Mouse (Mus musculus): Measurements from ENCODE around the gene Mmrn2.
A peak's percentile ranks its signal among the peaks of the same experiment; 100 is the strongest.
"Not testable (repeated sequence)": the region's sequence is repeated elsewhere in the genome, so short reads cannot be mapped to it uniquely, and the experiment has no call there.

The Mmrn2 gene

DNA sequence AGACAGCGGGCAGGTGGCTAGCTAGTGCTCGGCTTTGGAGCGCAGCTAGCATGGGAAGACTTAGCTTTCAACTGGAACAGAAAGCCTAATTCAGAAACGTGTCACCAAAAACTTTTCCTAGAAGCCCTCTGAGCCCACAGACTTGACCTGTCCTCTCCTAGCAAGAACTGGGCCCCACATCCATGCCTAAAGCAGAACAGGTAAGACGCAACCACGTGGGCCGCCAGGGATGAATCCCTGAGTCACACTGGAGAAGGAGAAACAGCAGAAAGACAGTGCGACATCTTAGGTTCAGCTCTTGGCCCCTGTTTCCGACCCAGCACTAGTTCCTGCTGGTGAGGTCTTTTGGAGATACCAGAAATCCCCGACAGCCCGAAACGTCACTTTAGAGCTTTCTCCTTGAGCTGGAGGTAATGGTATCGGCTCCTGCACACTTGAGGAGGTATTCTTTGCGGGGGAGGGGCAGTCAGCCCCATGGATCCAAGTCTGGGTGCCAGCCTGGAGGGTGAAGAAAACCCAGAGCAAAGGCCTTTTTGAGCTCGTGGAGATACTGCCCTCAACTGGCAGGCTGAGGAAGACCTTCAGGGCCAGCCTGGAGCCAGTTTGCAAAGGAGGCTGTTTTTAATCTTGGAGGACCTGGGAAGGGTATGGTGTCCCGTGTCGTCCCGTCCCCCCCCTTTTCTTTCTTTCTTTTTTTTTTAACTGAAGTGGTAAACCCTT lies 12.4 kb upstream of the Mmrn2 start:
- peak; percentile 66 for DNase-seq (ENCODE audit: extremely low spot score)

DNA sequence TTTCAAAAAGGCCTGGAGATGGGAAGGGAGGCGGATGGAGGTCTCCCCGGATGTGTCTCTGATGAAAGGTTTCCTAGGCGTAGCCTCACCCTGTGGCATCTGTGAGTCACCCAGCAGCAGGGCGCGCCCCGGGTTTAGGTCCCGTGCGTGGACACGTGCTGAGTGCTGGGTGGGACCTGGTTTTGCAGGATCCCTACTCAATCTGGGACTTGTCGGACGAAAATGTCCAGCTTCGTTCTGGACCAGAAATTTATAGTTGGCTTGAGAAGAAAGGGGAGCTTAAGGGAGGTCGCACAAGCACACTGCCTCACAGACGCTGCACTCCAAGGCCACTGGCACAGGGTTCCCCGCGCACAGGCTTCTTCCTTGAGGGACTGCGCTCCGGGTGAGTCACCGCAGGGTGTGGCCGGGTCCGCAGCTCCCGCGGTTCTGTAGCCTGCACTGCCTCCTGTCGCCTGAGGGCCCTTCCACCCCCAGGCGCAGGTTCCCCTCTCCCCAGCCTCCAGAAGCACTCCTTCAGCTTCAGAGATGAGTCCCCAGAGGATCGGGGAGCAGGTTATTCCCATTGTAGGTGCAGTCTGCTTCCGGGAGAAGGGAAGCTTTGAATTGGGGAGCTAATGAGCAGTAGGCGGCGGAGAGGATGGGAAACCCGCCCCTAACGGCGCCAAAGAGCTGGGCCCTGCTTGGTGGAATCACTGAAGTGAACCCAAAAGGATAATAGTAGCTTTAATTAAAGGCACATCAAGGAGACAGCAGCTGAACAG lies 11.6 kb upstream of the Mmrn2 start:
- DNase-seq (ENCODE audit: extremely low spot score): peak; percentile 57

DNA sequence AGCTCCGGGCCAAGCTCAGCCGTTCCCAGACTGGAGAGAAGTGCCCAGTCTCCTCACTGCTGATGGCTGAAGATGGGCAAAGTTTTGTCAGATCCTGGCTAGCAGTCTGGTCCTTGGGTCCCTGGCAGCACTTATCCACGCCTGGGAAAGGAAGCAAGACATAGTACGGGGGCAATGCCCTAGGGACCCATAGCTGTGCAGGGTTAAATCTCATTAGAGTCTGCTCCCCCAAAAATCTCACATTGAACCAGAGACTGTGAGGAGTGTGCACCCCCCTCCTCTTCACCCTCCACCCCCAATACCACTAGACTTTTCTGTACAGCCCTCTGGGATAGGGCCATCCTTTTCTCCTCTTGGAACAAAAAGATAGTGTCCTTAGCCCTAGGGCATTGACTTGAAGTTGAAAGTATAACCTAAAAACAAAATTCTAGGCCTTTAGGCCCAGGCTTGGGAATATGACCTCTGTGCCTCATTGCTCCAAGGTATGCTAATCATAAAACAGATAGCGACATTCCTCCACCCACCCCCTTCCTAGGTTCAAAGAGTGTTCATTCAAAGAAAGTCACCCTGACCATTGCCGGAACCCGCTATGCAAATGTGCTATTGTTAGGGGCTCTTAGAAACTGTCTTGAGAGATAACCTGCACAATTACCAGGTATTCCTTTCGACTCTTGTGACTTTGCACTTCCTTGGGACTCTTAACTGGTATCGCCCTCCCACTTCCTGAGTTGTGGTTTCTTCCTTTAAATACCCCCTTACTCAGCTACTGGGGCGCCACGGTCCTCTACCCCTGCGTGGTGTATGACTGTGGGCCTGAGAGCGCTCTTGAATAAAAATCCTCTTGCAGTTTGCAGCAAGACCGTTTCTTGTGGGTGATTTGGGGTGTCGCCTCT lies 10.8 kb upstream of the Mmrn2 start:
- not testable (repeated sequence) for DNase-seq (ENCODE audit: extremely low spot score)

DNA sequence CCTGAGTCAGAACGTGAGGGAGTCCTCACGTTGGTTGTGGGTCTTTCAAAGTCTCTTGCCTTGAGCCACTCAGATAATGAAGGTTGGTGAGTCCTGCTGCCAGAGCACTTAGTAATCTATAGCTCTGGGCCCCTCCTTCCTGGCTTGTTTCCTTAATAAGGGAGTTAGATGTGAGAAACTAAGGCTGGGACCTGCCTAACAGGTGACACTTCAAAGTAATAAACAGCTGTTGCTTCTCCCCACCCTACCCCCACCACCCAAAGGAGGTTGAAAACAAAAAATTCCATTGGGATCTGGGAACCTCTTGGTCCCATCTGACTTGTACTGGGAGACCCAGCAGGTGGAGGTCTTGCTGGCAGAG lies 10.1 kb upstream of the Mmrn2 start:
- no peak for DNase-seq (ENCODE audit: extremely low spot score)

DNA sequence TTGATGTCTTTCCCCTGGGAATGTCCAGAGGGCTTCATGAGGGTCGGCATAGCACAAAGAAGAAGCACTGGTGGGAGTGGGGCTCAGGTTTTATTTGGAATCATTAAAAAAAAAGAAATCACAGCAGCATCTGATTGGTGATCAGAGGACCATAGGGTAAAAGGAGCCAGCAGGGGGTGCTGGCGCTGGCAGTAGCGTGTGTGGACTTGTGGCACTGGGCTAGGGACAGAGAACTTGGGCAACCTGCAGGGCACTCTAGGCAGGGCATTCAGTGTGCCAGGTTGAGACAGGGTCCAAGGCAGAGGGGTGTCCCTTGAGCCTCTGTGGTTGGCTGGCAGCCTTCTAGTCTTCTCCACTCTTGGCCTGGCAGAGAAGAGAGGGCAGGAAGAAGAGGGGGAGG lies 5.1 kb upstream of the Mmrn2 start:
- DNase-seq (ENCODE audit: extremely low spot score): no peak

DNA sequence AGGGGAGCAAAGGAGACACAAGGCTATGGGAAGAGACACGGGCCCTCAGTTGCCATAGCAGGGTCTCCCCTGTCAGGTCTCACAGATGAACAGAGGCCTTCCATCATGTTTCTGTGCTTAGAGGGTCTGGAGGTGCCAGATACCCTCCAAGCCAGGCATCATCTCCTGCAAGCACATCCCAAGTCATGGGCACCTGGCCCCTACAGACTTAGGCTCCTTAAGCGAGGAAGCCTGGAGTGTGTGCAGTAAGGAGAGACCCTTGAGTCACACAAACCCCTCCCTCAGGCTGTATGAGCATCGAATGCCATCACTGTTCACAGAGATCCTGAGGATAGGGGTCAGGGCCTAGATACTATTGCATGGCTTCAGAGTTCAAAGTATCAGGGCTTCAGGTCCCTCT lies 4.3 kb upstream of the Mmrn2 start:
- DNase-seq (ENCODE audit: extremely low spot score): no peak

DNA sequence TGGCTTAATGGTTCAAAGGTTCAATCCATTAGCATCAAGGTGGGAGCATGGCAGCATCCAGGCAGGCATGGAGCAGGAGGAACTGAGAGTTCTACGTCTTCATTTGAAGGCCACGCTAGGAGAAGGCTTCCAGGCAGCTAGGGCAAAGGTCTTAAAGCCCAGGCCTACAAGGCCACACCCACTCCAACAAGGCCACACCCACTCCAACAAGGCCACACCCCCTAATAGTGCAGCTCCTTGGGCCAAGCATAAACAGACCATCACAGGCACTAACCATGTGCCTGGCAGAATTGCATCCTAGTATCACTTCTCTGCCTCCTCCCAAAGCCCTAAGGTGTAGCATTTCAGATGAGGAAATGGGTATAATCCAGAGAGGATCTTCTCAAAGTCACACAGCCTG lies 3.5 kb upstream of the Mmrn2 start:
- DNase-seq (ENCODE audit: extremely low spot score): no peak

DNA sequence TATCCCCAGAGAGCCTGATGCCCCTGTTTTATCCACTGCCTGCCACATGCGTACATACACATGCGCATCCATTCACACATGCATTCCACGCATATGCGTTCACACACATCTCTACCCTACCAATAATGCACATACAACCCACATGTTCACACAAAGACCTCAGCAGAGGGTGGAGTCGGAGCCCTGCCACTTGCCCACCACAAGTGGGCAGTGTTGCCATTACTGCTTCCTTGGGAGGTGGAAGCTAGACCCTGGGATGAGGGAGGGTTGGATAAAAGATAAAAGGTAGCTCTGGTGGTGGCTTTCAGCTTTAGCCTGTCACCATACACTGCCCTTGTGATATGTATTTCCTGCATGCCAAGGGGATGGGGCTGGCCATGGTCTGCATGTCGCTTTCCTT lies 2.6 kb upstream of the Mmrn2 start:
- peak; percentile 39 for DNase-seq (ENCODE audit: extremely low spot score)

DNA sequence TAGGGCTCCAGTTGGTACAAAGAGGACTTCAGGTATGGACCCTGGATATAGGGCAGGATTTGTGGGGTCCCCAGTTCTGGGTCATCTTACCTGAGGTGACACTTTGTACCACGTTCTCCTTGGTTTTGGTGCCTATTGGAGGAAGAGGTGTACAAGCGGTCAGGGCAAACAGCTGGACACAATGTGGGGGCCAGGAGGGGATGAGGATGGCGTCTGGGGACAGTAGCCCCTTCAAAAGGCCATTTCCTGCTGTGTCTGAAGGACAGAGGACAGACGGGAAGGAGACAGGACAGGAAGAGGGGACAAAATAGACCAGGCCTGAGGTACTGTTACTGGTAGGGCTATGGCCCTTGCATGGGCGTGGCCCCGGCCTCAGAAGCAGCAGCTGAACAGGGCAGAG lies 1.7 kb upstream of the Mmrn2 start:
- no peak for DNase-seq (ENCODE audit: extremely low spot score)

DNA sequence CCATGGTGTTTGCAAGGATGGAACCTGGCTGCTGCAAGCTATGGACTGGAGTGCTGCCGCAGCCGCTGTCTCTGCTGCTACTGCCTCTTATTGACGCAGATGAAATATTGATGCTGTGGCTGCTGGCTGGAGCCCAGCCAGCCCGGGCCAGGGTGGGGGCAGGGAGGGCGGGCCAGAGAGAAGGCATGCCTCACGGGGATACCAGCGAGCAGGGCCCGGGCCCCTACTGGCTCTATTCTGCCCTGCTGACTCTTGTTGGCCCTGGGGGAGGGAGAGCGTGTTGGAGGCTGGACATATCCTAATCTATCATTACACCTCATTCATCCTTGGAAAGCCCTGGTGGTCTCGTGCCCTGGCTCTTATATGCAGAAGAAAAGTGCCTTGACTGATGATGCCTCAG lies 688 bp upstream of the Mmrn2 start, which contains the start of gene Sncg:
TSS of gene Sncg (minus strand) at position 213 of the 400 bp plus-strand sequence.
- peak; percentile 20 for DNase-seq (ENCODE audit: extremely low spot score)

DNA sequence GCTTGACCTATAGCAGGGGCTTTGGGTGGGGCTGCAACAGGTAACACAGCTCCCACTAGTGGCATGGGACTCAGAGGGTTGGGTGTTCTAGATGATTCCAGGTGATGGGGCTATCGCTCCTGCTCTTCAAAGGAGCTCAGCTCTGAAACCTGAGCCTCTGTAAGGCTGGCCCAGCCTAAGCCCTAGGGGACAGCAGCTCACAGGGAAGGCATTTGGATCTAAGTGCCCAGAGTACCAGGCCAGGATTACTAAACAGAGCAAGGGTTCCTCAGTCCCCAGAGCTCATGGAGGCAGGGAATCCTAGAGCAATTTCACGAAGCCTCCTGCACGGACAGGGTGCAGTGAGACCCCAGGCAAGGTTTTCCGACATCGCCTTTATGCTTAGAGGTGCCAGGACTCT lies 676 bp downstream of the Mmrn2 start:
- no peak for DNase-seq (ENCODE audit: extremely low spot score)

DNA sequence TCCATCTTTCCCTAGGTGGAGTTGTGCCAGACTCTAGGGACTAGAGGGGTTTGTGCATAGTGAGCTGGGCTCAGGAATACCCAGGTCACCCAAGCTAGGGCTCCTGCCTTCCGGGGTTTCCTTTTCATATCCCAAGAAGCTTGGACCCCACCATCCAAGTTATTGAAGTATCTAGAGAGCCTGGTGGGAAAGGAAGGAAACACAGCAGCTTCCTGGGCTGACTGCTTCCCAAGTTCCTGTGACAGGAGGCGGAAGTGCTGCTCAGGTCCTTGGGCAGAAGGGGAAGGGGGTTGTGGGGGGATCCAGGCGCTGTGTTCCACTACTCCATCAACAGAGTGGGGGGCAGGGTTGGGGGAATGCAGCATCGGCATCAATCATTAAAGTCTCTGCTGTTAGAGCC lies 1.9 kb downstream of the Mmrn2 start:
- no peak for DNase-seq (ENCODE audit: extremely low spot score)

DNA sequence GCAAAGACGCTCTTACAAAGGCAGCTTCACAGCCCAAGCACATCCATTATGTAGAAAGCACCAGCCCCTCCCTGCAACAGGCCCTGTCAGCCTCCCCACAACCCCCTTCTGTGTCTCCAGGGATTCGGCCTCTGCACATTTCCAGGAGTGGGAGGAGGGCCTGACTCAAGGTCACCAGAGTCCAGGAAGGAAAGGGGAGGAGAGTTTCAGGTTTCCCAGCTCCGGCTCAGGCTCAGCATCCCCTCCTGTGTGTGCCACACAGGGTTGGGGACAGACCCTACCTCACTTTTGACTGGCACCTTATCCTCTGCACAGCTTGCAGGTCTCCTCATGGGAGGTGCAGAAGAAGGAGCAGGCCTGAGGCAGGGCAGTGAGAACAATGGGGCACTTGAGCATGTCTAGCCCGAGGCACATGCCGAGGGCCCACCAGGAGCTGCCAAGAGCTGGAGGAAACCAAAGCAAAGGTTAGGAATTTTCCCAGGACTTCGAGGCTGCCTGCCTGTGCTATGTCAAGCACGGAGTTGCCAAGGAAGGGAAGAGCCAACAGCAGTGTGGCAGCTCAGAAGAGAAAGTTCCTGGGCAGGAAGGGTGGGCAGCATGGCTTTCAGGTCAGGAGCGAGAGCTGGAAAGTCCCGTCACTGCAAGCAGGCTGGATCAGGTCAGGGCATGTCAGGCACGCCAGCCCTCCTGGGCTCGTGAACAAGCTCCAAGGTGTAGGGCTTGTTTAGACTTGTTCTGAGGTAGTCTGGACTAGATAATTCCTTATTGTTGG lies 3.5 kb downstream of the Mmrn2 start:
- peak; percentile 60 for DNase-seq (ENCODE audit: extremely low spot score)

DNA sequence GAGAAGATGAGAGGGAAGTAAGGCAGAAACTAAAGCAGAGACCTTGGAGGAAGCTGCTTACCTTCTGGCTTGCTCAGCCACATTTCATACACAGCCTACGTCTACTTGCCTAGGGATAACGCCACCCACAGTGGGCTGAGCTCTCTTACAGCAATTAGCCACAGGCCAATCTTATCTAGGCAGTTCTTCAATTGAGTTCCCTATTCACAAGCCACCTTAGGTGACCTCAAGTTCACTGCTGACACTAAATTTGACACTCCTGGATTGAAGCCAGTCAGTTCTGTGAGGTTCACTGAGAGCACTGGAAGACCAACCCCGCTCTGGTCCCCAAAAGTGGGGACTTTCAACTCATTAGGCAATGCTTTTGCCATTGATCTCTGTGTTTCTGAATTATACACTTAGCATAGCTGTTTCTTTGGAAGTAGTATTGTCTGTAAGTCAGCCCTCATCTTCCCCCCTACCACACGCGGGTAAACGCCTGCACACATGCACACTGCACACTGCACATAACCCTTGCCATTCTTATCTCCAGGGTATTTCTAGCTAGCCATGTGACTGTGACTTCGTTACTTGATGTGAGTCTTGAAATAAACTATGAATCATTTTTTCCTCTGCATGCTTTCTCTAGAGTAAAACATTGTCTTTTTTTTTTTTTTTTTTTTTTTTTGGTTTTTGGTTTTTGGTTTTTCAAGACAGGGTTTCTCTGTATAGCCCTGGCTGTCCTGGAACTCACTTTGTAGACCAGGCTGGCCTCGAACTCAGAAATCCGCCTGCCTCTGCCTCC lies 7.8 kb downstream of the Mmrn2 start:
- DNase-seq (ENCODE audit: extremely low spot score): no peak

DNA sequence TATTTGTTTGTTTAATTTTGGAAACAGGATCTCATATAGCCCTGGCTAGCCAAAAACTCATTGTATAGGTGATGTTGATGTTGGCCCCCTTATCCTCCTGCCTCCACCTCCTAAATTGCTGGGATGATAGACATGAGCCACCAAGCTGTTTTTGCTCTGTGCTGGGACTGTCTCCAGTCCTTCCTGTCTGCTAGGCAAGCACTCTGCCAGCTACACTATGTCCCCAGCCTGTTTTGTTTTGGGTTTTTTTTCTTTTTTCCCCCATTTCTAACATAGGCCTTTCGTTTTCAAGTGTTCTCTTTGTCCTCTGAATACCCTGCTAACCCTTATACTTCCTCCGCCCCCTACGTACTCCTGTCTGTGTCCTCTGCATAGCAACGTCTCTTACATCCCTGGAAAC lies 18.0 kb downstream of the Mmrn2 start:
- DNase-seq (ENCODE audit: extremely low spot score): no peak

DNA sequence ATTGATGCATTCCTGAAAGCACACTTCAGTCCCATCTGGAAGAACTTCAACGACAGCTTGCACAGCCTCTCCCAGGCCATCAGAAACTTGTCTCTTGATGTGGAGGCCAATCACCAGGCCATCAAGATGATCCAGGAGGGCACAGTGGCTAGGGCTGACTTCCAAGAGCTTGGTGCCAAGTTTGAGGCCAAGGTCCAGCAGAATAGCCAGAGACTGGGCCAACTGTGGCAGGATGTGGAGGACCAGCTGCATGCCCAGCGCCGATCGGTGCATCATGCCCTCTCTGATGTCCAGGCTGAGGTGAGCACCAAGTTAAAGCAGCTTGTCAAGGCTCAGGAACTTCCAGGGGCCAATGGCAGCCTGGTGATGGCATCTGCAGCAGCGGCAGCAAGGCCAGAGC lies 22.6 kb downstream of the Mmrn2 start:
- DNase-seq (ENCODE audit: extremely low spot score): no peak

DNA sequence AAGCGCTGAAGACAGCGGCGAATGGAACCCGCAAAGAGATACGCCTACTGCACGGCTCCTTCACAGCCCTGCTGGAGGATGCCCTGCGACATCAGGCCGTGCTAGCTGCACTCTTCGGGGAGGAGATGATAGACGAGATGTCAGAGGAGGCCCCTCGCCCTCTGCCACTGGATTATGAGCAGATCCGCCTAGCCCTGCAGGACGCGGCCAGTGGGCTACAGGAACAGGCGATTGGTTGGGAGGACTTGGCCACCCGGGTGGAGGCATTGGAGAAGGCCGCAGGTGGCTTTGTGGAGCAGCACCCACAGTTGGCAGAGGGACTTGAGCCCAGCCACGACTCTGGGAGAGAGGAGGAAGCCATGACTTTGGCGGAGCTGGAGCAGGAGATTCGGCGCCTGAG lies 23.6 kb downstream of the Mmrn2 start:
- no peak for DNase-seq (ENCODE audit: extremely low spot score)

DNA sequence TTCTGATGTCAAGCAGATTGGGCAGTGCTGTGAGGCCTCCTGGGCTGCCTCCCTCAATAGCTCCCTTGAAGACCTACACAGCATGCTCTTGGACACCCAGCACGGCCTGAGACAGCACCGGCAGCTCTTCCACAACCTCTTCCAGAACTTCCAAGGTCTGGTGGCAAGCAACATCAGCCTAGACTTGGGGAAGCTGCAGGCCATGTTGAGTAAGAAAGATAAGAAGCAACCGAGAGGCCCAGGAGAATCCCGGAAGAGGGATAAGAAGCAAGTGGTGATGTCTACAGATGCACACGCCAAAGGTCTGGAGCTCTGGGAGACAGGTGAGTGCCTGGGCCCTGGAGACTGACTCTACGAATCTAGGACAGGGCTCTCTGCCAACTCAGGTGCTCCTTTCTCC lies 24.0 kb downstream of the Mmrn2 start:
- DNase-seq (ENCODE audit: extremely low spot score): no peak

DNA sequence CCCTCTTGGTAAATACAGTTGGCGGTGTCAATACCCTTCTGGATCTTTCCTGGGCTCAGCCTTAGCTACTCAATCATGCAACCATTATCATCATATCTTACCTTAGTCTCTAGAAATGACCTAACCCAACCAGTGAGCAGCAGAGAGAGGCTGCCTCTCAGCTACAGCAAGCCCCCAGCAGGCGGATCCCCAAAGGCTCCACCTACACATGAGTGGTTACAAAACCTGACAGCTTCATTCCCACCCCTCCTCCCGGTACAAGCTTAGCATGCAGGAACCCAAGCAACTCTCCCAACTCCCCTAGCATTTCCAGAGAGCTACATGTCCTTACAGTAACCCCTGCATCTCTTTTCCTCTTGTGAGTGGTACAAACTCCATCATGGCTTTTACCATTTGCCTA lies 24.8 kb downstream of the Mmrn2 start:
- no peak for DNase-seq (ENCODE audit: extremely low spot score)

DNA sequence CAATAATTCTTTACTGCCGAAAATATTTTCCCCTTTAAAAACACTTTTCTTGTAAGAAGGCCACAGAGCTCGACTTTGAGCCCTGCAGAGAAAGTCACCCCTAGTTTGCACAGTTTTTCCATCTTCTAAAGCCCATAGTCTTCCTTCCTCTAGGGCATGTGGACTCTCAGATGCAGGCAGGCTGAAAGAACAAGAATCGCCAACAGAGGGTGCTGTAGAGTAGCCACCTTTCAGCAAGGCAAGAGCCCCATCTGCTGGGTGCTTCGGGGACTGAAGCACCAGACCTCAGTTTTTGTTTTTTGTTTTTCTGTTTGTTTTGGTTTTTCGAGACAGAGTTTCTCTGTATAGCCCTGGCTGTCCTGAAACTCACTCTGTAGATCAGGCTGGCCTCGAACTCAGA lies 25.9 kb downstream of the Mmrn2 start:
- peak; percentile 68 for DNase-seq (ENCODE audit: extremely low spot score)

DNA sequence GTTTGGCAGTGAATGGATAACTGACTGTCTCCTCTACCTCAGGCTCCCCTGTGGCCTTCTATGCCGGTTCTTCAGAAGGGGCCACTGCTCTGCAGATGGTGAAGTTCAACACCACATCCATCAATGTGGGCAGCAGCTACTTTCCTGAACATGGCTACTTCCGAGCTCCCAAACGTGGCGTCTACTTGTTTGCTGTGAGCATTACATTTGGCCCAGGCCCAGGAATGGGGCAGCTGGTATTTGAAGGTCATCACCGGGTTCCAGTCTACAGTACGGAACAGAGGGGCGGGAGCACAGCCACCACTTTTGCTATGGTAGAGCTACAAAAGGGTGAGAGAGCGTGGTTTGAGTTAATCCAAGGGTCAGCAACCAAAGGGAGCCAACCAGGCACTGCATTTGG lies 27.6 kb downstream of the Mmrn2 start:
- DNase-seq (ENCODE audit: extremely low spot score): no peak
